Mouse (Mus musculus) myocyte (in vitro differentiated cells): ENCODE measurements around the gene Rbms1.

ENCODE experiments used
- E2F4 ChIP-seq: IDR thresholded peaks from one replicate; pipeline ENCODE4 v1.6.1; 2011; ENCODE audit warnings: mild to moderate bottlenecking, control low read depth, moderate library complexity; ENCODE audit not compliant: insufficient read depth
- MYOD1 ChIP-seq, 3 experiments: IDR thresholded peaks; one replicate each; pipeline ENCODE4 v1.6.1; 2011; ENCODE audit warnings: control low read depth in 2 of 3, low read depth in 2 of 3, mild to moderate bottlenecking in 2 of 3, moderate library complexity in 1 of 3; ENCODE audit not compliant: insufficient read length in 2 of 3, control insufficient read depth in 1 of 3
- MYOG ChIP-seq, 3 experiments: IDR thresholded peaks; one replicate each; pipeline ENCODE4 v1.6.1; 2011; ENCODE audit warnings: control low read depth in 2 of 3, low read depth in 2 of 3, mild to moderate bottlenecking in 2 of 3; ENCODE audit not compliant: insufficient read length in 2 of 3, control insufficient read depth in 1 of 3, insufficient read depth in 1 of 3
- POLR2A ChIP-seq: IDR thresholded peaks from one replicate; pipeline ENCODE4 v1.6.1; 2011; ENCODE audit warnings: low read depth, mild to moderate bottlenecking, control low read depth, moderate library complexity; ENCODE audit not compliant: insufficient read length
- SRF ChIP-seq: IDR thresholded peaks from one replicate; pipeline ENCODE4 v1.6.1; 2011; ENCODE audit warnings: low read depth; ENCODE audit not compliant: control insufficient read depth, insufficient read length
- TCF12 ChIP-seq: IDR thresholded peaks from one replicate; pipeline ENCODE4 v1.6.1; 2011; ENCODE audit warnings: mild to moderate bottlenecking, control low read depth; ENCODE audit not compliant: poor library complexity, insufficient read depth, severe bottlenecking
- USF1 ChIP-seq: IDR thresholded peaks from one replicate; pipeline ENCODE4 v1.6.1; 2011; ENCODE audit warnings: low read depth, mild to moderate bottlenecking, control low read depth, moderate library complexity

DNA sequence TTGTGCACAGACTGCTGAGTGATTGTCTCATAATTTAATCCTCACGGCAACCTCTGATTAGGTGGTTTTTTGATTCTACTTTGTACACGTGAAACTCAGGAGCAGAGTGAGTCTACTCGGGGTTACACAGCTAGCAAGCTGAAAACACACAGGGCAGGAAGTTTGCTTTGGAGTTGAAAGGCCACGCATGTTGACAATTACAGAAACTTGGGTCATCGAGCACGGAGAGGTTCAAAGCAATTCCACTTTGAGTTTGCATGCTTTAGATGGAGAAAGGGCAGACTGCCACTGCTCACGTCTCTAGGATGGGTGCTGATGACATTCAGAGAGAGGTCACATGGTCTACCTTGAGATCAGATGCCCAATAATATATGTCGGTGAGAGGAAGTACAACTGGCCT lies 160.2 kb downstream of the Rbms1 start:
- no peak for TF ChIP-seq MYOD1 (IDR thresholded peaks at IDR 0.05; ENCODE audit: control insufficient read depth in 1 of 3, insufficient read length in 2 of 3, low read depth in 2 of 3)
- TF ChIP-seq POLR2A, result no peak
- no peak for TF ChIP-seq MYOG (IDR thresholded peaks at IDR 0.05; ENCODE audit: control insufficient read depth in 1 of 3, insufficient read depth in 1 of 3, insufficient read length in 2 of 3, low read depth in 2 of 3)
- TF ChIP-seq TCF12, result no peak
- no peak for TF ChIP-seq USF1
- no peak for TF ChIP-seq SRF
- TF ChIP-seq E2F4, result no peak
